Mouse (Mus musculus) macrophage (primary cell): ENCODE results near the gene Supt3. TPM values are rescaled to one million over a fixed set of nuclear protein-coding genes. Genes with fewer than 3 reads are reported as not detected.

Experiments used
- H3K27ac ChIP-seq: fragments of 350-480 bp; formaldehyde crosslinking; 2 replicates; pipeline ENCODE4 v1.9.0; 2021
- H3K36me3 ChIP-seq: fragments of 350-480 bp; formaldehyde crosslinking; 2 replicates; pipeline ENCODE4 v1.9.0; 2021; ENCODE audit errors: inconsistent target
- H3K4me3 ChIP-seq: fragments of 350-480 bp; formaldehyde crosslinking; 2 replicates; pipeline ENCODE4 v1.9.0; 2021; ENCODE audit errors: inconsistent target
- H3K79me2 ChIP-seq: fragments of 350-480 bp; formaldehyde crosslinking; 2 replicates; pipeline ENCODE4 v1.9.0; 2021; ENCODE audit errors: inconsistent target
- WGBS: methylation state at CpG from one replicate; pipeline ENCODE4 v1.1.7; 2026; ENCODE audit warnings: inconsistent platforms; ENCODE audit not compliant: missing documents; 5-methylcytosine and 5-hydroxymethylcytosine counted together
- polyA plus RNA-seq: library from polyadenylated mRNA; stranded (reverse); fragments of 250-400 nt; gene quantifications from 3 replicates; pipeline ENCODE4 v1.2.4, GENCODE M21; 2018; ENCODE audit warnings: inconsistent platforms

Supt3 gene
- polyA plus RNA-seq, 1 experiment from 2014 or later = 23.1 TPM

- no peak overlapping the region for H3K27ac ChIP-seq
- H3K79me2 ChIP-seq = no peaks in the 10 kb centered on the region
- WGBS = 27% methylated on average over 1 of the region's 2 CpGs
- no peaks in the 10 kb centered on the region for H3K36me3 ChIP-seq
- H3K4me3 ChIP-seq = no peak overlapping the region
Measured at GRCm38 (mm10) chr17:44818825-44819224, 41.9 kb downstream of the Supt3 start.

GRCm38 (mm10) chr17:44819816-44820215 lies 42.9 kb downstream of the Supt3 start:
- no peaks in the 10 kb centered on the region for H3K36me3 ChIP-seq
- WGBS = 72% methylated on average over 4 of the region's 4 CpGs
- no peak overlapping the region for H3K4me3 ChIP-seq
- H3K79me2 ChIP-seq = no peaks in the 10 kb centered on the region
- no peak overlapping the region for H3K27ac ChIP-seq

- Histone ChIP-seq H3K79me2 (no peaks in the 10 kb centered on the region), H3K4me3 (no peak overlapping the region), H3K27ac (no peak overlapping the region), H3K36me3 (no peaks in the 10 kb centered on the region)
- 95% methylated on average over 5 of the region's 5 CpGs for WGBS
Measured at GRCm38 (mm10) chr17:44821940-44822339, 45.0 kb downstream of the Supt3 start.

GRCm38 (mm10) chr17:44827124-44827523 lies 50.2 kb downstream of the Supt3 start:
- Histone ChIP-seq H3K79me2 (no peaks in the 10 kb centered on the region), H3K27ac (no peak overlapping the region), H3K4me3 (no peak overlapping the region), H3K36me3 (no peaks in the 10 kb centered on the region)
- WGBS = 89% methylated on average over 3 of the region's 3 CpGs

GRCm38 (mm10) chr17:44827964-44828363 lies 51.0 kb downstream of the Supt3 start:
- WGBS = 94% methylated on average over 4 of the region's 4 CpGs
- no peaks in the 10 kb centered on the region for H3K36me3 ChIP-seq
- H3K27ac ChIP-seq = no peak overlapping the region

GRCm38 (mm10) chr17:44829587-44829986 lies 52.6 kb downstream of the Supt3 start:
- no peaks in the 10 kb centered on the region for H3K79me2 ChIP-seq
- no peak overlapping the region for H3K4me3 ChIP-seq
- no peak overlapping the region for H3K27ac ChIP-seq
- no peaks in the 10 kb centered on the region for H3K36me3 ChIP-seq
- WGBS = 73% methylated on average over 3 of the region's 3 CpGs

More at GRCm38 (mm10) chr17:44827964-44828363, 51.0 kb downstream of the Supt3 start:
- H3K79me2 ChIP-seq = no peaks in the 10 kb centered on the region
- no peak overlapping the region for H3K4me3 ChIP-seq

GRCm38 (mm10) chr17:44831201-44831600 lies 54.2 kb downstream of the Supt3 start:
- 0% methylated on average over 1 of the region's 1 CpGs for WGBS
- no peaks in the 10 kb centered on the region for H3K79me2 ChIP-seq

GRCm38 (mm10) chr17:44842184-44842583 lies 65.2 kb downstream of the Supt3 start:
- Histone ChIP-seq H3K79me2 (no peaks in the 10 kb centered on the region), H3K27ac (no peak overlapping the region), H3K4me3 (no peak overlapping the region), H3K36me3 (no peaks in the 10 kb centered on the region)
- WGBS = 94% methylated on average over 4 of the region's 4 CpGs

More at GRCm38 (mm10) chr17:44831201-44831600, 54.2 kb downstream of the Supt3 start:
- H3K27ac ChIP-seq = no peak overlapping the region
- no peaks in the 10 kb centered on the region for H3K36me3 ChIP-seq
- no peak overlapping the region for H3K4me3 ChIP-seq

GRCm38 (mm10) chr17:44863165-44863564 lies 86.2 kb downstream of the Supt3 start:
- no peaks in the 10 kb centered on the region for H3K79me2 ChIP-seq
- no peak overlapping the region for H3K4me3 ChIP-seq
- H3K36me3 ChIP-seq = no peaks in the 10 kb centered on the region
- H3K27ac ChIP-seq = no peak overlapping the region
- 100% methylated on average over 6 of the region's 6 CpGs for WGBS

GRCm38 (mm10) chr17:44893592-44893991 lies 116.6 kb downstream of the Supt3 start:
- Histone ChIP-seq H3K4me3 (no peak overlapping the region), H3K27ac (no peak overlapping the region), H3K79me2 (no peaks in the 10 kb centered on the region), H3K36me3 (no peaks in the 10 kb centered on the region)
- 14% methylated on average over 1 of the region's 1 CpGs for WGBS

GRCm38 (mm10) chr17:44943536-44944090 lies 166.7 kb downstream of the Supt3 start:
- no peaks in the 10 kb centered on the region for H3K79me2 ChIP-seq
- WGBS = 90% methylated on average over 4 of the region's 4 CpGs

GRCm38 (mm10) chr17:44945333-44945732 lies 168.4 kb downstream of the Supt3 start:
- Histone ChIP-seq H3K79me2 (no peaks in the 10 kb centered on the region), H3K4me3 (no peak overlapping the region), H3K36me3 (no peaks in the 10 kb centered on the region), H3K27ac (no peak overlapping the region)
- WGBS = 86% methylated on average over 5 of the region's 5 CpGs

More at GRCm38 (mm10) chr17:44943536-44944090, 166.7 kb downstream of the Supt3 start:
- Histone ChIP-seq H3K27ac (no peak overlapping the region), H3K4me3 (no peak overlapping the region), H3K36me3 (no peaks in the 10 kb centered on the region)

GRCm38 (mm10) chr17:44948321-44948720 lies 171.4 kb downstream of the Supt3 start:
- no peak overlapping the region for H3K27ac ChIP-seq
- no peak overlapping the region for H3K4me3 ChIP-seq
- no peaks in the 10 kb centered on the region for H3K79me2 ChIP-seq
- WGBS = 98% methylated on average over 3 of the region's 3 CpGs
- H3K36me3 ChIP-seq = no peaks in the 10 kb centered on the region

GRCm38 (mm10) chr17:44956671-44957070 lies 179.7 kb downstream of the Supt3 start:
- Histone ChIP-seq H3K4me3 (no peak overlapping the region), H3K79me2 (no peaks in the 10 kb centered on the region), H3K27ac (no peak overlapping the region), H3K36me3 (no peaks in the 10 kb centered on the region)
- WGBS = 85% methylated on average over 2 of the region's 2 CpGs

- no peak overlapping the region for H3K27ac ChIP-seq
- no peak overlapping the region for H3K4me3 ChIP-seq
- 63% methylated on average over 6 of the region's 6 CpGs for WGBS
Measured at GRCm38 (mm10) chr17:44963051-44963798, 186.3 kb downstream of the Supt3 start.

More at GRCm38 (mm10) chr17:44963051-44963798, 186.3 kb downstream of the Supt3 start:
- no peaks in the 10 kb centered on the region for H3K36me3 ChIP-seq
- H3K79me2 ChIP-seq = no peaks in the 10 kb centered on the region
